Mouse (Mus musculus): Measurements from ENCODE around the gene Arpc2. TPM values are rescaled to one million over a fixed set of nuclear protein-coding genes. Genes with fewer than 3 reads are reported as not detected.

The Arpc2 gene
- polyA plus RNA-seq, 1 experiment, result 107 TPM

DNA sequence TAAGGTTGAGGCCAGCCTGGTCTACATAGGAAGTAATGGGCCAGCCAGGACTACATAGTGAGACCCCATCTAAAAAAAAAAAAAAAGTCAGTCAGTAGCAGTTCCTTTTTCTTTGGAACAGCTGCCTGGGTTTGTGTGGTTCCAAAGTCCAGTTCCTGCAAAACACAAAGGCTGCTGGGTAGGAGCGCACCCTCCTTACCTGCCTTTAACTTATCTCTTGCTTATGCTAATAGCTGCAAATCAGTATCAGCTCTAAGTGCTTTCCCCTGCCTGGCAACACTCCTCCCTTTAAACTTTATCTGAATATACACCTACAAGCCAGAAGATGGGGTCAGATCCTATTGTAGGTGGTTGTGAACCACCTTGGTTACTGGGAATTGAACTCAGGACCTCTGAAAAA, 71.3 kb downstream of the Arpc2 start:
- no peak for TF ChIP-seq POLR2A (IDR thresholded peaks at IDR 0.05; ENCODE audit: control insufficient read depth, low read depth, low read length)
- TF ChIP-seq CTCF (IDR thresholded peaks at IDR 0.05; ENCODE audit: control insufficient read depth, insufficient read depth, insufficient replicate concordance, low read depth, low read length), result no peak
- no peaks in the 10 kb centered on the region for H3K36me3 ChIP-seq (ENCODE audit: control insufficient read depth, insufficient read depth, low read length)
- peaks cover 8% of the 10 kb centered on the region for H3K4me1 ChIP-seq (ENCODE audit: control insufficient read depth, insufficient read depth, low read length)
- no peak overlapping the region for H3K4me3 ChIP-seq (ENCODE audit: control insufficient read depth, low read depth, low read length)
- no peak overlapping the region for H3K27ac ChIP-seq (ENCODE audit: control insufficient read depth, insufficient read depth, low read depth, low read length)
- no peaks in the 10 kb centered on the region for H3K27me3 ChIP-seq (ENCODE audit: control insufficient read depth, insufficient read depth, low read length)

DNA sequence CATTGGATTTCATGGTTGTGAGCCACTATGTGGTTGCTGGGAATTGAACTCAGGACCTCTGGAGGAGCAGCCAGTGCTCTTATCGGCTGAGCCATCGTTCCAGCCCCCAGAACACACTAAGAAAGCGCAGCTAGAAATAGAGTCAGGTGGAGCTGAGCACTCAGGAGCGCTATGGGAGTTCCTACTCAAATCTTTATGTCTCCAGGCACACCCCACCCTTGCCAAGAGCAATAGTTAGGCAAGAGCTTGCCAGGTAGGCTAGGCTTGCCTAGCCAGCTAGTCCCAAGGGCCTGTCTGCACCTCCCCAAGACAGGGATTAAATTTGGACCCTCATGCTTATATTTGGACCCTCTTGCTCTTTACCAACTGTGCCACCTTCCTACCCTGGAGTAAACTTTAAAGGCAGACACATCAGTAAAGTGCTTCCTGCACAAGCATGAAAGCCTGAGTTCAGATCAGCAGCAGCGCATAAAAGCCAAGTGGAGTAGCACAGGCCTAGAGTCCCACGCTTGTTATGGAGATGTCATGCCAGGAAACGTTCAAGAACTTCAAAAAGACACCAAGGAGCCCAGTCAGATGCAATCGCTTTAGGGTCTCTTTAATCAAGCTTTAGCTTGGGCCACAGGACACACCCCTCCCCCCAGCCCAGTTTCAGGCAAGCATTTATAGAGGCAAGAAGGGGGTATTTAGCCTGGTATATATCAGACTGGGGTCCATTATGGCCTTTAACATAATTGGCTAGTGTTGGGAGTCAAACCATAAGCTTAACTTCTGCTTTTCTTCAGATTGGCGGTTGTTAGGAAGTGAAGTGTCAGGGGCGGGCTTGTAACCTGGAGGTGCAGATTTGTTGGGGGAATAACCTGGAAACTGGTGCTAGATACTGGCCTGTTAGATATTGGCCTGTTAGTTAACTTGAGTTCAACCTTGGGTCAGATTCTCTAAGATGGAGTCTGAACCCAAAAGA, 72.4 kb downstream of the Arpc2 start:
- TF ChIP-seq POLR2A (IDR thresholded peaks at IDR 0.05; ENCODE audit: control insufficient read depth, low read depth, low read length) (no peak), CTCF (IDR thresholded peaks at IDR 0.05; ENCODE audit: control insufficient read depth, insufficient read depth, insufficient replicate concordance, low read depth, low read length) (no peak)
- Histone ChIP-seq H3K4me1 (ENCODE audit: control insufficient read depth, insufficient read depth, low read length) (peaks cover 6% of the 10 kb centered on the region), H3K36me3 (ENCODE audit: control insufficient read depth, insufficient read depth, low read length) (no peaks in the 10 kb centered on the region), H3K4me3 (ENCODE audit: control insufficient read depth, low read depth, low read length) (no peak overlapping the region), H3K27me3 (ENCODE audit: control insufficient read depth, insufficient read depth, low read length) (no peaks in the 10 kb centered on the region), H3K27ac (ENCODE audit: control insufficient read depth, insufficient read depth, low read depth, low read length) (no peak overlapping the region)

DNA sequence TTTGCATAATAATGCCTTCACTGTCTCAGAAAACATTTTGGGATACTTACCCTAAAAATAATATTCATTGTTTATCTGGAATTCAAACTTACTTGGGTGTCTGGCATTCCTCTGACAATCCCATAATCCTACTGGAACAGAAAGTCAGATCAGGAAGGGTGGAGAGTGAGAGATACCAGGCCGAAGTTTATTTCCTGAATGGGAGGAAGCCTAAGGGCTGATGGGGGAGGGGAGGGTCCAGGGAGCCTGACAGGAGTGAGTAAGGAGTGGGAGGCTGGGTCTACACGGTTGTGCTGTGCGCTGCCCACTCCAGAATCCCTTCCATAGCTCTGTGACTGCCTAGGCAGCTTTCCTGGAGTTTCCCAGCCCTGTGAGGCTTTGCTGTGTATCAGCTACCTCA, 73.9 kb downstream of the Arpc2 start:
- no peaks in the 10 kb centered on the region for H3K36me3 ChIP-seq (ENCODE audit: control insufficient read depth, insufficient read depth, low read length)
- H3K27ac ChIP-seq (ENCODE audit: control insufficient read depth, insufficient read depth, low read depth, low read length), result no peak overlapping the region
- TF ChIP-seq POLR2A (IDR thresholded peaks at IDR 0.05; ENCODE audit: control insufficient read depth, low read depth, low read length) (no peak), CTCF (IDR thresholded peaks at IDR 0.05; ENCODE audit: control insufficient read depth, insufficient read depth, insufficient replicate concordance, low read depth, low read length) (no peak)
- H3K4me1 ChIP-seq (ENCODE audit: control insufficient read depth, insufficient read depth, low read length), result no peaks in the 10 kb centered on the region; the same call in 1 of the 2 replicates
- no peak overlapping the region for H3K4me3 ChIP-seq (ENCODE audit: control insufficient read depth, low read depth, low read length)
- no peaks in the 10 kb centered on the region for H3K27me3 ChIP-seq (ENCODE audit: control insufficient read depth, insufficient read depth, low read length)

DNA sequence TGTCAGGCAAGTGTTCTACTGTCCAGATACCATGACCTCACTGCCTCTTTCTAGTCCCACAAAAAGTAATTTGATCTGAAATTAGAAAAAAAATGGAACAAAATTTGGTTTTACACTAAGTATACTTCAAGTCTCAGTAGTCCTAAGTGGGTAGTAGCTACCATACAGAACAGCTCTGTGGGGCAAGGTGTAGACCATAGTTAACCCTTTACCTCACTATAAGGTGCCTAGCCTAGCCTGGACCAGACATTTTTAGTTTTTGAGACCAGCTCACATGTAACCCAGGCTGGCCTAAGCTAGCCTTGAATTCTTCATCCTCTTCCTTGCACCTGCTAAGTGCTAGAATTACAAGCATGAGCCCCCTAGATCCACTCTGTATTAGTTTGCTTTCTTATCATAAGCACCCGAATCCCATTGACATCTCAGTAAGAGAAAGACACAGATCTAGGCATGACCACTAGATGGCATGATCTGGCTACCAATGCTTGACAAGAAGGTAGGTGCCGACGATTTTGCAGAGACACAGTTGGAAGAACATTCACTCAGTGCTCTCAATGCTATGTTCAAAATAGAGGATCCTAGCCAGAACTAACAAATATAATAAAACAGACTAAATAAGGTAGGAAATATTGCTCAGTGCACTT, 77.3 kb downstream of the Arpc2 start:
- H3K4me3 ChIP-seq (ENCODE audit: control insufficient read depth, low read depth, low read length), result no peak overlapping the region
- no peaks in the 10 kb centered on the region for H3K36me3 ChIP-seq (ENCODE audit: control insufficient read depth, insufficient read depth, low read length)
- TF ChIP-seq CTCF (IDR thresholded peaks at IDR 0.05; ENCODE audit: control insufficient read depth, insufficient read depth, insufficient replicate concordance, low read depth, low read length) (no peak; the same call in 1 of the 2 replicates), POLR2A (IDR thresholded peaks at IDR 0.05; ENCODE audit: control insufficient read depth, low read depth, low read length) (no peak)
- no peaks in the 10 kb centered on the region; the same call in 1 of the 2 replicates for H3K4me1 ChIP-seq (ENCODE audit: control insufficient read depth, insufficient read depth, low read length)
- no peaks in the 10 kb centered on the region for H3K27me3 ChIP-seq (ENCODE audit: control insufficient read depth, insufficient read depth, low read length)
- no peak overlapping the region for H3K27ac ChIP-seq (ENCODE audit: control insufficient read depth, insufficient read depth, low read depth, low read length)

DNA sequence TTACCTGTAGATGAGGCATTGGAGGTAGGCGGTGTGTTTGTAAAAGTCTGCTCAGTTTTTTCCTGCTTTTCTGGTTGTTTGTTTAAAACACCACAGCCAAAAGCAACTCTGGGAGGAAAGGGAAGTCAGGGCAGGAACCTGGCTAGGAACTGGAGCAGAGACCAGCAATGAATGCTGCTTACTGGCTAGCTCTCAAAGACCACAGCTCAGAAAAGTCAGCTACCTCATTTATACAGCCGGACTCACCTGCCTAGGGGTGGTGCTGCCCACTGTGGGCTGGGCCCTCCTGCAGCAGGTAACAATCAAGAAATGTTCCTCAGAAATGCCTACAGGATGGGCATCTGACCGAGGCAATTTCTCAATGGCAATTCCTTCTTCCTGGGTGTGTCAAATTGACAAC, 78.9 kb downstream of the Arpc2 start:
- H3K27ac ChIP-seq (ENCODE audit: control insufficient read depth, insufficient read depth, low read depth, low read length), result no peak overlapping the region
- H3K36me3 ChIP-seq (ENCODE audit: control insufficient read depth, insufficient read depth, low read length), result no peaks in the 10 kb centered on the region
- no peaks in the 10 kb centered on the region; the same call in 1 of the 2 replicates for H3K4me1 ChIP-seq (ENCODE audit: control insufficient read depth, insufficient read depth, low read length)
- TF ChIP-seq CTCF (IDR thresholded peaks at IDR 0.05; ENCODE audit: control insufficient read depth, insufficient read depth, insufficient replicate concordance, low read depth, low read length) (no peak), POLR2A (IDR thresholded peaks at IDR 0.05; ENCODE audit: control insufficient read depth, low read depth, low read length) (no peak)
- H3K27me3 ChIP-seq (ENCODE audit: control insufficient read depth, insufficient read depth, low read length), result no peaks in the 10 kb centered on the region
- H3K4me3 ChIP-seq (ENCODE audit: control insufficient read depth, low read depth, low read length), result no peak overlapping the region

DNA sequence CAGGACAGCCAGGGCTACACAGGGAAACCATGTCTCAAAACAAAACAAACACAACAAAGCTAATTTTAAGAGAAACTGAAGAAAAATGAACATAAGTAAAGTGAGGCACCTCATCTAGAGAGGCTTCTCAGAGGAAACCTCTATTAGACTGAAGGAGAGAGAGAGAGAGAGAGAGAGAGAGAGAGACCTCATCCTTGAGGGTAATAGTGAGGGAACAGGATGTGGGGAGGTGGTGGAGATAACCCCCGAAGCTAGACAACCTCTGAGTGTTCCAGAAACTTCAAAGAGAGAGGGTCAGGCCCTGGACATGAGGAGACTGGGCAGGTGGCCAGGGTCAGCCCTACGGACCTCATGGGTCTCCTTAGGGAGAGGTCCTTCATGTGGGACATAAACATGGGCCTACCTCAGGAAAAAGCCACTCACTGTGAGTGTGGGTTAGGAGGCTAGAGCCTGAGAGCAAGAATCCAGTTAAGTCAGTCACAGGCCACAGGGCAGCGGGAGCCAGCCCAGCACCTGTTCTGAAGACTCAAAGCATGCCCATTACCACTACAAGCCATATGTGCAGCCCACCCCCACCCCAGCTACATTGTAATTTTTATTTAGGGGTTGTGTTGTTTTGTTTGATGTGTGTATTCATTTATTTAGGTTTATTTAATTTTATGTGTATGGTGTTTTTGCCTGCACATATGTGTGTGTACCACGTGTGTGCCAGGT, 80.4 kb downstream of the Arpc2 start:
- H3K27me3 ChIP-seq (ENCODE audit: control insufficient read depth, insufficient read depth, low read length), result no peaks in the 10 kb centered on the region
- H3K4me3 ChIP-seq (ENCODE audit: control insufficient read depth, low read depth, low read length), result no peak overlapping the region
- H3K4me1 ChIP-seq (ENCODE audit: control insufficient read depth, insufficient read depth, low read length), result no peaks in the 10 kb centered on the region
- H3K36me3 ChIP-seq (ENCODE audit: control insufficient read depth, insufficient read depth, low read length), result no peaks in the 10 kb centered on the region
- H3K27ac ChIP-seq (ENCODE audit: control insufficient read depth, insufficient read depth, low read depth, low read length), result no peak overlapping the region
- TF ChIP-seq POLR2A (IDR thresholded peaks at IDR 0.05; ENCODE audit: control insufficient read depth, low read depth, low read length), result no peak
- no peak for TF ChIP-seq CTCF (IDR thresholded peaks at IDR 0.05; ENCODE audit: control insufficient read depth, insufficient read depth, insufficient replicate concordance, low read depth, low read length)

Other genes with a start within 250 kb of the Arpc2 start
- gene Tns1, start 111.6 kb upstream of the Arpc2 start, polyA plus RNA-seq (2012; rRNA removed), result 422 and 427 TPM in 2 replicates
- 0.40 and 0.42 TPM in 2 replicates for gene Rufy4, start 110.5 kb upstream of the Arpc2 start, polyA plus RNA-seq (2012; rRNA removed)
- not detected in 2 replicates for gene Cxcr2, start 82.1 kb upstream of the Arpc2 start, polyA plus RNA-seq (2012; rRNA removed)
- gene Cxcr1, start 41.5 kb upstream of the Arpc2 start, polyA plus RNA-seq (2012; rRNA removed), result not detected in 2 replicates
- gene Gpbar1, start 42.5 kb downstream of the Arpc2 start, polyA plus RNA-seq (2012; rRNA removed), result 0.10 and 0.16 TPM in 2 replicates
- gene Aamp, start 48.7 kb downstream of the Arpc2 start, polyA plus RNA-seq (2012; rRNA removed), result 1,529 and 1,552 TPM in 2 replicates
- gene Pnkd, start 48.8 kb downstream of the Arpc2 start, polyA plus RNA-seq (2012; rRNA removed), result 118 and 119 TPM in 2 replicates
- 6.3 TPM in 2 replicates for gene Tmbim1, start 69.5 kb downstream of the Arpc2 start, polyA plus RNA-seq (2012; rRNA removed)
- gene Catip, start 126.0 kb downstream of the Arpc2 start, polyA plus RNA-seq (2012; rRNA removed), result 22.0 and 25.9 TPM in 2 replicates
- 3.0 and 3.1 TPM in 2 replicates for gene Slc11a1, start 139.1 kb downstream of the Arpc2 start, polyA plus RNA-seq (2012; rRNA removed)
- gene Ctdsp1, start 155.4 kb downstream of the Arpc2 start, polyA plus RNA-seq (2012; rRNA removed), result 12.1 and 13.6 TPM in 2 replicates
- 0.09 and 0.22 TPM in 2 replicates for gene Vil1, start 173.3 kb downstream of the Arpc2 start, polyA plus RNA-seq (2012; rRNA removed)

Data from testis, adult 2 months (tissue).